Mouse (Mus musculus) urinary bladder, adult 18-20 months (tissue): Measurements from ENCODE around the gene Srcin1.

Experiments used
- DNase-seq, 2 experiments: peaks; one replicate each; pipeline ENCODE4 v3.0.0; 2022; ENCODE audit warnings: low spot score in 2 of 2, mixed read lengths in 2 of 2

The Srcin1 gene

DNA sequence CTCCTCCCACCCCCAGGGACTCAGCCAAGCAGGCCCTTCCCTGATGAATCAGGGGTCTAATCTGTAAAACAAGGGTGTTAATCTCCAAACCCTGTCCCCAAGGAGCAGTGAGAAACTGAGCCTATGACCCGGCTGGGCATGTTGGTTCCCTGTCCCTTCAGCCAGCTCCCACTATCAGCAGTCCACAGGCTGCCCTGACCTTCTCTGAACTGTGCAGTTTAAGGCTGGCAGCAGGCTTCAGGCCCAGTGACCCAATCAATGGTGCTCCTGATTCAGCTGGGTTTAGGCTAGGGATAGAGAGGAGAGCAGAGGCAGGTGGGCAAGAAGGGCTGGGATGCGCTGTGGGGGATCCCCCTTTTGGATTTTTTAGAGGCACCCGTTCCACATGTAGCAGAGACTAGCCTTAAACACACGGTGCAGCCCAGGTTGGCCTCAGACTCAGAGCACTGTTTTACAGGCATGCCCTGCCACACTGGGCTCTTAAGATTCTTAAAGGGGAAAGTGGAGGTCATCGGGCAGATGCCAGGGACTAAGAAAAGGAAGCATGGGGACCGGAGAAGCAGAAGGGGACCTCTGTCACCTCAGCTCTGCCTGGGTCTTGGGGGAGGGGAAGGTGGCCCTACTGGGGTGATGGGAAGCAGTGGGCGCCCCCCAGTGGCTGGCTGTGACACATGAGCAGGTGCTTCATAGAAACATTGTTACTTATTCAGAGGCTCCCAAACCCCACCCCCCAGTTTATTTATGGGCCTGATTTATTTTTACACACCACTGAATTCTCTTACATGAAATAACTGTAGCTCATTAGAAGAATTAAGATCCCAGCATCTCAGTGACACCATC, 19.2 kb downstream of the Srcin1 start:
- no peak for DNase-seq

DNA sequence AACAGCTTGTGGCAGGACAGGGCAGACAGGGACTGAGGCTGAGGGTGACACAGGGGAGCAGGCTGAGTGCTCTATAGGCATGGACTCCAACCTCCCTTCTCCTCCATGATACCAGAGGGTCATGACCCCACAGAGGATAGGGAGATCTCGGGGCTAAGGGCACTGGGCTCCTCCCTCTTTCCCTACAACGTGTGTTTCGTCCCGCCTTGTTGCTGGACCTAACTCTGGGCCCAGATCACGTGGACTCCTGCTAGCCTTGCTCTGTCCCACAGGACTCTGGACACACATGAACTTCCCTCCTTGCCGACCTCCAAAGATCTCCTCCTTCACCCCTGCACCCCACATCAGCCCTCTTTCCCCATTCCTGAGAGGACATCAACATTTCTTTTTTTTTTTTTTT, 20.8 kb downstream of the Srcin1 start:
- DNase-seq, result no peak

- no peak for DNase-seq
Measured at GRCm38 (mm10) chr11:97552151-97552550, 23.8 kb downstream of the Srcin1 start.

- no peak for DNase-seq
Measured at GRCm38 (mm10) chr11:97548757-97549156, 27.2 kb downstream of the Srcin1 start.

- DNase-seq, result no peak
Measured at GRCm38 (mm10) chr11:97547957-97548706, 27.9 kb downstream of the Srcin1 start.

GRCm38 (mm10) chr11:97546804-97547411, 29.1 kb downstream of the Srcin1 start:
- no peak for DNase-seq

- no peak for DNase-seq
Measured at GRCm38 (mm10) chr11:97545808-97546560, 30.0 kb downstream of the Srcin1 start.

GRCm38 (mm10) chr11:97543883-97544282, 32.1 kb downstream of the Srcin1 start:
- DNase-seq, result no peak

- no peak for DNase-seq
Measured at GRCm38 (mm10) chr11:97543181-97543733, 32.7 kb downstream of the Srcin1 start.

DNA sequence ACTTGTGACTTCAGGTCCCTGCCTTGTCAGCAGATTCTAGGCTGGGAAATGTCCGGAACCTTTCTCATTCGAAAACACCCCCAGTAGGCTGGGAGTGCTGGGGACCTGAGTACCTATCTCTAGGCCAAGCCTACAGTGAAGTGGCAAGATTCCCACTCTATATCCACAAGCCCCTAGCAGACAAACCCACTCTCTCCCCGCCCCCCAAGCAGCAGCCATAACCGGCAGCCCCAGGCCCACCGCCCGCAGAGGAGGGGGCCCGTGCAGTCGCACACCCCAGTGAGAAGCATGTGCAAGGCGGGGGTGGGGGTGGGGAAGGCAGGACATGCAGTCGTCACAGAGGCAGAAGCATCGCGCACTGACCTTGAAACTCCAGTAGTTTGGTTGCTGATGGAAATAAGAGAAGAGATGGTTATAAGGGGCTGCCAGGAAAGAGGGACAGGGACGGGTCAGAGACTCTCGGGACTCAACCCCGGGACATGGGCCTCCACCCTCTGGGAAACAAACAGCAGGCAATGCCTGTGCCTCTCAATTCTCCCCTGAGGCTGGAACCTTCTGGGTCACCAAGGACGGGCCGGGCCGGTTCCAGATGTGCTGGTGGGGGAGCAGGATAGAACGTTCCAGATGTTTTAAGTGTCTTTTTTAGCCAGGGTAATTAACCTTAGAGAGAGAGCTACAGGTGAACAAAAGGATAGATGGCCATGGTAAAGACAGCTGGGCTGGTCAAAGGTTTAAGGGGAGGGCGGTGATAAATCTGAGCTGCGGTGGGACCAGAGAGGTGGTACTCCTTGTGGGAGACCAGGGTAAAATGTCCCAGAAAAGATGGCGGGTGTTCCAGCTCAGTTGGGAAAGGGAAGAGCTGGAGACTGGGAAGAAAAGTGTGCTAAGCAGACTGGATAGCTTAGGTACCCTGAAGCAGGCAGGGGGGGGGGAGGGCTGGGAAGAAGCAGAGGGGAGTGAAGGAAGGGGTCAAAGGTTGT, 33.5 kb downstream of the Srcin1 start:
- DNase-seq, result no peak

- DNase-seq, result no peak
Measured at GRCm38 (mm10) chr11:97540604-97541003, 35.4 kb downstream of the Srcin1 start.

DNA sequence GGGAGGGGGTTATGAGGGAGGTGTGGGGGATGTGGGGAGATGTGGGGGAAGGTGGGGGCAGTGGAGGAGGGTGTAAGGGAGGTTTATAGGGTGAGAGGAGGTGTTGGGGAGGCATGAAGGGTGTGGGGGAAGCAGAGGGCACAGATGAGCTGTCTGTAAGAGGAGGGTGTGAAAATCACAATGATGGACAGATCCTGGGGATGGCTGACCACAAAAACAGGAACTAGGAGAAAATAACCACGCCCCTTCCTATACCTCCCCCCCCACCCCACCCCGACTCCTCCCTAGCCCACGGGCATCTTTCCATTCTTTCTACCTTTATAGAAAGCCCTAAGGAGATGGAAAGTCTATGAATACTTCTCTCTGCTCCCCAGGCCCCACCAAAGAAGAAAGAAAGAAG, 35.9 kb downstream of the Srcin1 start:
- no peak for DNase-seq

DNA sequence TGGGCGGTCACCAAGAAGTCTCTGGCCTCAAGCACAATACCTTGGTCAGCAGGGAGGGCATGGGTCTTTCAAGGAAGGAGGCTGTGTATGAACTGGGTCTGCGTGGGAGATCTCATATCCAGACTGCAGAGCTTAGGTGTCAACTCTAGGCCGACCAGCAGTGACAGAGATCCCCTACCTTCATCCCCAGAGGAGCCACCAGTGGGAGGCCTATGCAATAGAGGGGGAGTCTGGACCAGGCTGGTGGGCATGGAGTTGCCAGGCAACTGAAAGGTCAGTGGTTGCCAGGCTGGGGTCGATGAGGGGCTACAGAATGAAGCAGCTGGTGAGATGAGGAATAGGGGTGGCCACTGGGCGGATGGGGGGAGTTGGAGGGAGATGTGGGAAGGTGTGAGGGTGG, 36.4 kb downstream of the Srcin1 start:
- no peak for DNase-seq

GRCm38 (mm10) chr11:97537580-97538089, 38.4 kb downstream of the Srcin1 start:
- DNase-seq, result no peak

DNA sequence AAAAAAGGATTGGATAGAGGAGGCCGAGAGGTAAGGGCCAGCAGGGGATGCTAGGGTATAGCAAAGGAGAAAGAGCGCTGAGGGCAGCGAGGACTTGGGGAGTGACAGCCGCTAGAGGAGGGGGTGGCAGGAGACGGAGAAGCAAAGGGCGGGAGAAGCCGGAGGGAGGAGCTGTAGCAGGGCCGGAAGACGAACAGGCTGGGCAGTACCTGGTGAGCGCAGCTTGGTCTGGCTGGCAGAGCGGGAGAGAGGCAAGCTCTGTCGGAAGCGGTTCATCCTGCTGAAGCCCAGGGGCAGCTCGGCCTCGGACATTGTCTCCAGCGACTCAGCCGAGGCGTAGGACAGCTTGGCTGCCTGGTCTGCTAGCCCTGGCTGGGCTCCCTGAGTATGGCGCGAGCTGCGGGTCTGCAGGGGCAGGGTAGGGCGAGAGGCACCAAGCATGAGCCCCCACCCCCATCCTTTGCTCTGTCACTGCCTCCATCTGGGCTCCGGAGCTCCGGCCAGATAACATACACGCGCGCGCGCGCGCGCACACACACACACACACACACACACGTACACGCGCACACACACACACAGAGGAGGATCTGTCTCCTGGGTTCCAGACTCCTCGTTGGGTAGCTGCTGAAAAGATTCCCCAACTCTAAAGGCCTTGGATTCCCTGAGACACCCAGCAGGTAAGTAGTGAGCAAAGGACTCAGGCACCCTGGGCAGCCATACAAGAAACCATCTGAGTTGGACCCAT, 39.0 kb downstream of the Srcin1 start:
- no peak for DNase-seq

DNA sequence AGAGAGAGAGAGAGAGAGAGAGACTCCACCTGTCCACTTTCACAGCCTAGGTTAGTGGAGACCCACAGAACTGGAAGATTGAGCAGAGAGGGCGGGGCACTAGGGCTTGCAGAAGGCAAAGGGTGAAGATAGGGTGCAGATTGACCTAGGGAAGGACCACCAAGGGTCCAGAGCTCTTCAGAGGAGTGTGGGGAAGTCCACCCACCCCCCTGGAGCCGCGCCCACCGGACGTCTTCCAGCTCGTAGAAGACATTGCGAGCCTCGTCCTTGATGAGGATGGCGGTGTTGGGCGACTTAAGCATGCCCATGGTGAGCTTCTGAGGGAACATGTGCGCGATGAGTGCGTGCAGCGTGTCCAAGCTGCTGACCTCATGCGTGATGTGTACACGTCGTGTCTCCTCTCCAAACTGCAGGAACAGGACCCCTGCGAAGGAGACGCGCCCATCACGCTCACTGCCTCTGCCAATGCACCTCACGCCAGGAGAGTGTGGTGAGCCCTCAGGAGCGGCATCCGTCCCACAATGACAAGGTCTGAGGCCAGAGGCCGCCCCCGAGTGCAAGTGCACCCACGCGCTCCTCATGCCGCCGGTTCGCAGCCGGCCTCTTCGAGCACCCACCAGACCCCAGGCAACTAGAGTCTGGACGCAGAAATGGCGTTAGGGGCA, 39.8 kb downstream of the Srcin1 start:
- no peak for DNase-seq

DNA sequence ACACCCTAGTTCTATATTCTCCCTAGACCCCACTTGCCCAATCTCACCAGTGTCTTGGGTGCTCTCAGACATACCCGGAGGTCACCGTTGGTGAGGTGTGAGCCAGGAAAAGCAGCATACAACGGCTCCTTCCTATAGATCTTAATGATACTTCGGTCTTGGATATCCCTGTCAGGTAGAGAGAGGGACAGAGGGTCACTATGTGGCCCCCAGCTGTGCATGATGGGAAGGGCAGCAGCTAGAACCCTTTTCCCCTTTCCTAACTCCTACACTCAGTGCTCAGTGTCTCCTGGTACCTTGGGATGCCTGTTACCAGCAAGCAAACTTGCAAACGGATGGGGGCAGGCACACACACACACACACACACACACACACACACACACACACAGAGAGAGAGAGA, 40.3 kb downstream of the Srcin1 start:
- no peak for DNase-seq

- no peak for DNase-seq
Measured at GRCm38 (mm10) chr11:97535308-97535630, 40.7 kb downstream of the Srcin1 start.
